Mouse (Mus musculus) brain, embryonic 14.5 days (tissue): ENCODE results near the gene Ripor3. TPM values are rescaled to one million over a fixed set of nuclear protein-coding genes. Genes with fewer than 3 reads are reported as not detected.
A peak's percentile ranks its signal among the peaks of the same experiment; 100 is the strongest.

Experiments
- DNase-seq: peaks from one replicate; pipeline ENCODE4 v3.0.0-alpha.2; 2011; ENCODE audit warnings: low read depth
- CTCF ChIP-seq: fragments of 200-500 bp; IDR thresholded peaks from 2 replicates; pipeline ENCODE4 v1.5.1; 2012; ENCODE audit warnings: inconsistent platforms, mild to moderate bottlenecking, moderate library complexity, borderline replicate concordance; ENCODE audit not compliant: insufficient read depth, insufficient read length; ENCODE audit errors: extremely low read depth
- POLR2A ChIP-seq: fragments of 200-500 bp; IDR thresholded peaks from 2 replicates; pipeline ENCODE4 v1.6.1; 2012; ENCODE audit warnings: mild to moderate bottlenecking, inconsistent platforms, borderline replicate concordance; ENCODE audit not compliant: poor library complexity, insufficient read depth, insufficient read length, severe bottlenecking; ENCODE audit errors: extremely low read depth
- polyA plus RNA-seq: library from polyadenylated mRNA; depleted of rRNA; stranded (reverse); fragments of >200 nt; gene quantifications from 2 replicates; pipeline ENCODE4 v1.2.3, GENCODE M21; 2012

Gene Ripor3
- polyA plus RNA-seq, 1 experiment = 1.1 TPM

DNA sequence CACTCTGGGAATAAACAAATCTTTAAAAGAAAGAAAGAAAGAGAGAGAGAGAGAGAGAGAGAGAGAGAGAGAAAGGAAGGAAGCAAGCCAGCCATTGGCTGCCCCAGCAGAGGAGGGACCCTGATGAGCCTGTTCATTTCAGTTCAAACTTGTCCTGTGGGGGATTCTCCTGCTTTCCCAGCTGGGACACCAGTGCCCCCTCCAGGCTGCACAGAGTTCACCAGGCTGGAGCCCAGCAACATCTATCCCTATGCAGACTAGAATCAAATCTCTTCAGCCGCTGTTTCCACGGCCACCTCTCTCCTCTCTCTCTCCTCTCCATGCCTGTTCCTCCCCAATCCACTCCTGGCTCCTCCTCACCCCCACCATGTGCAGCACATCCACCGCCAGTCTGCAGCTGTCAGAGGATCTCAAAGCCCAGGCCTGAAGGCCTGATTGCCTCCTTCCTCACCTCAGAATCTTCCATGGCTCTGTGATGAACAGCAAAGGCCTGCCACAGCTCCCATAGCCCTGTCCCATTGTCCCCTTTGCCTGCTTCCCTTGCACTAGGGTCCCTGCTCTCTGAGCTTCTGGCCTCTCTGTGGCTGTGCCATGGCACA lies 11.2 kb downstream of the Ripor3 start:
- TF ChIP-seq POLR2A (no peak), CTCF (no peak)
- no peak for DNase-seq

DNA sequence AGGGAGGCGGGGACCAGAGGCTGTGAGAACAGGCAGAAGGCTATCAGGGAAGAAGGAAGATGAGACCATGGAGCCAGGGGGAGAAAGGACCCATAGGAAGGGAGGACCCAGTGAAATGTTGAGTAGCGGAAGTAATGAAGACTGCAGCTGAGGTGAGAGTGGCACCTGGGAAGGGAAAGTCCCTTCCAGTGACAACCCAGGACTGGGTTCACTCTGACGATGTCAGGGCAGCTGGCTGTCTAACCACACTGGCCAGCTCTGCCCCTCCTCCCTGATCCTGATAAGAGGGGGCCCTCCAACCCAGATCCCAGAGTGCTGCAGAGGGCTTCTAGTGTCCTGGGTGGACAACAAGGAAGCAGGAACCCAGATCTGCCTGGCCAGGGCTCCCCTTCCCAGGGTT lies 12.9 kb downstream of the Ripor3 start:
- TF ChIP-seq POLR2A (no peak), CTCF (no peak)
- DNase-seq = no peak

DNA sequence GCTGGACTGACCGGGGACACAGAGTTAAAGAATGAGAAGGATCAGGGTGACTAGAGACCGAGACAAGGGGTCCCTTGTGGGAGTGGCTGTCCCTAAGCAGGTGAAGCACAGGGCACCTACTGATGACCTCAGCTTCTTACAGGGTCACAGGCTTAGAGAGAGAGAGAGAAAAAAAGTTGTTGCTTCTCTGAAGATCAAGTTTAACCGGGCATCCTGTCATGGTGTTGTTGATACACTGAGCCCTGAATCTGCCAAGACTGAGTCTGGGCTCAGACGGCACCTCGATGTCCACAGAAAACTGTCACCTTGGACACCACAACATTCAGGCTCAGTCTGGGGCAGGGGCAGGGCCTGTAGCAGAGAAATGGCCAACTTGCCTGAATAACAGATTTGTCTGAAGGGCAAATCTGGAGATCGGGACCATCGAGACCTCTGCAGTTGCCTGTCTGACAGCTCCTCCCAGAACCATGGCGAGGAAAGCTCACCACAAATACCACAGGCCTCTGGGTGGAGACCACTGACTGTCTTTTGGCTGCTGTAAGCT lies 13.7 kb downstream of the Ripor3 start:
- DNase-seq = no peak
- TF ChIP-seq POLR2A (no peak), CTCF (no peak)

DNA sequence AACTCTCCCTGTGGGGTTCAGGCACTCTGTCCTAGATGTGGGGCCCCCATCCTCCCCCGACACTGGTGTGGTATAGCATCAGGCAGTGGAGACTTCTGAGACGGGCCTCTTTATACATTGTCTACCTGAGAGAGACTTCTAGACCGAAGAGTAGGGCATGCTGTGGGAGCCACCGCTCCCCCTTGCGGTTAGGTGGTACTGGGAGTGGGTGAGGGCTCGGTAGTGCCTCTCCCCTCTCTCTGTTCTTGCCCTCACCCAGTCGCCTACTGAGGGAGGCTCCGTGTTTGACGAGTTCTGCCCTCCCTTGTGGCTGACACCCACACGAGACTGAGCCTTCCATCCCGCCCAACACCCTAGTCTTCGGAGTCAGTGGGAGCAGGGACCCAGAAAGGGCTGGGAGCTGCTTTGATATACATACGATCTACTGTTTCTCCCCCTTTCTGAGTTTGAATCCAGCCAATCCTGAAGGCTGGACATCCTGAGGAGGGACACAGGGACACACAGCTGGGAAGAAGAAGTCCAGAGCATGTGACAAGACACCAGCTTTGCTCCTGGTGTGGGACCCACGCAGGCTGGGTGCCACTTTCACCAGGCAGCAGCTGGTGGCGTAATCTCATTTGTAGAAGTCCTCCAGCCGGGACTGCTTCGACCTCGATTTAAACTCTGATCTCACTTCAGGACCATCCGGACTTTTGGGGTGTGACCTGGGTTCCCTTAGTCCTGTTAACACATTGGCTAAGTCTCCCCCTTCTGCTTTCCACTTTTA lies 14.4 kb downstream of the Ripor3 start:
- no peak for DNase-seq
- no peak for TF ChIP-seq POLR2A
- TF ChIP-seq CTCF = no peak

DNA sequence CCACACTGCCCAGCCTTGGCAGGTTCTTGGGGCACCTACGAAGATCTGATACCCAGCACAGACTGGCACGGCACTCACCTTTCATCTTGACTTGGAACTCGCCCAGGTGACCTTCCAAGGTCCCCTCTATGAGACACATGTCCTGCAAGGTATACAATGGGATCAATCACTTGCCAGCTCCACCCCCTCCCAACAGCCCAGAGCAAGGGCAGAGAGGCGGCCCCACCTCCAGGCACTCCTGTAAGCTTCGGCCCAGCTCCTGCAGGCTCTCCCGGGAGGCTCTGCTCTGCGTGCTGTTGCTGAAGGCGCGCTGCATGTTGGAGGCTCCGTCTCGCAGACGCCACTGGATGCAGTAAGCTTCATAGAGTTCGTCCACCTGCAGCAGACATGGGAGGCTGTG lies 17.2 kb downstream of the Ripor3 start:
- no peak for TF ChIP-seq CTCF
- no peak for TF ChIP-seq POLR2A
- no peak for DNase-seq

DNA sequence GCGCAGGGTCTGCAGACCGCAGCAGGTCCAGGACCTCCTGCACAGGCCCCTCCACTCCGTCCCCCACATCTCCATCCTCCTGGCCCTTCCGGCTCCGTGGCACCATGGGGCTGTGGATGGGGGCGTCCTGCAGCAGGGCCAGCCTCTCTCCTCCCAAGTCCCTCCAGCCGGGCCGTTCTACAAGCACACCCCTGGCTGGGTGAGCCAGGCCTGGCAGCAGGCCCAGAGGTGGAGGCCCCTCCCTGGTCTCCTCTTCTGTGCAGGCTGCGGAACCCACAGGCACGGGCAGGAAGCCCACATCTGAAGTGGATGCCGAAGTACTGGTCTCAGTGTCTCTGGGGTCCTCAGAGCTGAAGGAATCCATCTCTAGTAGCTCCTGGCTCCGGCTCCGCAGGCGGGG lies 21.1 kb downstream of the Ripor3 start:
- TF ChIP-seq CTCF (no peak), POLR2A (no peak)
- peak; percentile 83 for DNase-seq

DNA sequence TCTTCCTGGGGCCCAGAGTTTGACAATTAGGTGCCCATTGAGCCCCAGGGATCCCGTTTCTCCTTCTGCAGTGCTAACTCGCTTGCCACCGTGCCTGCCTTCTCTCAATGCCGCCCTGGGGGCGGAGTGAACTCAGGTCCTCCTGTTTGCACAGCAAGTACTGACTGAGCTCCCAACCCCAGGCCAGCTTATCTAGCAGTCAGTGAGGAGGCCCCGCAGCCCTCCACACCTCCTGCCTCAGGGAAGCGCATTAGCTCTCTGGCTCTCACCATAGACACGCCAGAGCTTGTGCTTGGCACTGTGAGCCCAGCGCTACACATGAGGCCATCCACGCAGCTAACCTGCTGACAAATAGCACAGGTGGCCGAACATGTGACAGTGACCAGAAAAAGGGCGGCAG lies 22.8 kb downstream of the Ripor3 start:
- no peak for TF ChIP-seq POLR2A
- no peak for TF ChIP-seq CTCF
- DNase-seq = no peak

DNA sequence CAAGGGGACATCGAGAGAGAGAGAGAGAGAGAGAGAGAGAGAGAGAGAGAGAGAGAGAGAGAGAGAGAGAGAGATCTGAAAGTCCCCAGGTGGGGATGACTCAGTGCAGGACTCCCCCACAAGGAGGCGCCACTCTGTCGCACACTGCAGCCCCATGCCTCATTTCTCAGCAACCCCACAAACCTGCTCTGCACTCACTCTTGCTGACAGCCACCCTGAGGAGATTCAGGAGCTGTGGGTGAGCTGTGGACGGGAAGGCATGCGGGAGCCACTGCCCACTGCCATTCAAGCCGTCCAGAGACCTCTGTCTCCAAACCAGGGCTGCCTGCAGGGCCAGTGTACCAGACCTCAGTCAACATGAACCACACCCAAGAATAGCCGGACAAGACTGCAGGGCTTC lies 23.7 kb downstream of the Ripor3 start:
- TF ChIP-seq CTCF (peak; percentile 68), POLR2A (no peak)
- peak; percentile 19 for DNase-seq

DNA sequence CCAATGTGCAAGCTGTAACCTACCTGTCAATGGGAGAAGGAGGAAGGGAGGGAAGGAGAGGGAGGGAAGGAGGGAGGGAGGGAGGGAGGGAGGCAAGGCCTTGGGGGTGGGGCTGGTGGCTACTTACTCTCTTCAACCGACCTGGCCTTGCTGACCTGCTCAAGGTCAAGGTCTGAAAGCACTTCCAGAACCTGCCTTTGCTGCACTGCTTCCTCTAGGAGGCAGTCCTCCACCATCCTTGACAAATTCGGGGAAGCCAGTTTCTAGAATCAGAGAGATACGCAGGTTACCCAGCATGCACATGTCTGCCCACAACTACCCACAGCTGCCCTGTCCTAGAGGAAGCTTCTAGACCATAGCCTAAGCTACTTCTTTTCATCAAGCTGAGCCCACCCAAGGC lies 25.5 kb downstream of the Ripor3 start:
- TF ChIP-seq POLR2A (no peak), CTCF (peak; percentile 25; the same call in 1 of the 2 replicates)
- no peak for DNase-seq

DNA sequence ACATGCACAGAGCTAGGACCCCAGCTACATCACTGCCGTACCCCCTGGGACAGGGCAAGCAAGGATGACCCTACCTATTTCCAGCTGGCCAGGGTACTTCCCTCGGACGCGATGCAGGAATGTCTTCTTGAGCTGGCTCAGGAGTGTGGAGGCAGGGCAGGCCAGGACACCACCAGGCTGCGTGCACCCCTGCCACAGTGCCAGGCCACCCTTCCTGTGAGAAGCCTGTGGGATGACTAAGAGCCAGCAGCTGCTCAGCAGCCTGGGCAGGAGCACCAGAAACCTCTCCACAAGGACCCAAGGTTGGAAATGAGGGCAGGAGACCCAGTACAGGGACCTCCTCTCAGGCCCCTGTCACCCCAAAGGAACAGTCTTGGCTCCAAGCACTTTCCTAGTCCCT lies 26.0 kb downstream of the Ripor3 start:
- no peak for TF ChIP-seq CTCF
- no peak for TF ChIP-seq POLR2A
- DNase-seq = no peak

DNA sequence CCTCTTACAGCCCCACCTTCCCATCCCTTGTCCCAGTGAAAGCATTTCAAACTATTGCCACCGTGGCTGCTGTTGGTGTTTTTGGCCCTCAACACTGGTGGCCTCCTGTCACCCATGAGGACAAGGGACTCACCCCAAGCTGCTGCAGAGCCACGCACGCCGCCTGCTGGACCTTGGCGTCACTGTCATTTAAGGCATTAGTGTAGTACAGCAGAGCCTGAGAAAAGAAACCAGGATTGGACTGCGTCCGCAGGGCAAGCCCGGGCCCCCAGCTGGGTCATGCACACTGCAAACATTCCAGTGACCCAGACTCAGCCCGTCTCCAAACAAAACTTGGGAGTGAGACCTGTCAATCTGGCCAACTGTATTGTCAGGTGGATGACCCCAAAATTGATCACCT lies 27.8 kb downstream of the Ripor3 start:
- TF ChIP-seq CTCF (0 out of 2 replicates have a peak, but pooled peaks have one; percentile 10), POLR2A (no peak)
- no peak for DNase-seq
